Mouse (Mus musculus): ENCODE results near the gene Sorl1.

Gene Sorl1

DNA sequence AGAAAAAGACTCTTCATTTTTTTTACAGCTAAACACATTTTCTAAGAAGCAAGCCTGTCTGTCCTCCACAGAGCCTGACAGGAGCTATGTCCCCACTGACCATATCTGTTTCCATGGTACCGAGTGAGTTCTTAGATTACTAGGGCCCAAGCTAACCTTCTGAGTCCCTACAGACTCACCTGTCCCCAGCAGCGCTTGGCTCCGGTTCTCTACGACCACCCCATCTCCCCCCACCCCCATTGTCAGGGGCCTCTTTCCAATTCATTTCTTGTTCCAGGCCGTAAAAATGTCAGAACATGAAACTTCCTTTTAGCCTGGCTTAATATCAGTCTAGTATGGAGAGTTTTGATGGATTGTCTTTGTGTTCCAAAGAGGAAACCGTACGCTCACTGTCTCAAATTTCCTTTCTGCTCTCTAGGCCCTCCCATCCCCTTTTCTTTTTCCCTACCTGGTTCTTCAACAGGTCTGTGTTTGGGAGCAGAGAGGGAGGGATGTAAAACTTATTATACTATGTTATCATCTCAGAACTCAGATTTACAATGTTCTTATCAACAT, 171.4 kb downstream of the Sorl1 start:
- no peak for DNase-seq (ENCODE audit: low spot score in 2 of 2)

DNA sequence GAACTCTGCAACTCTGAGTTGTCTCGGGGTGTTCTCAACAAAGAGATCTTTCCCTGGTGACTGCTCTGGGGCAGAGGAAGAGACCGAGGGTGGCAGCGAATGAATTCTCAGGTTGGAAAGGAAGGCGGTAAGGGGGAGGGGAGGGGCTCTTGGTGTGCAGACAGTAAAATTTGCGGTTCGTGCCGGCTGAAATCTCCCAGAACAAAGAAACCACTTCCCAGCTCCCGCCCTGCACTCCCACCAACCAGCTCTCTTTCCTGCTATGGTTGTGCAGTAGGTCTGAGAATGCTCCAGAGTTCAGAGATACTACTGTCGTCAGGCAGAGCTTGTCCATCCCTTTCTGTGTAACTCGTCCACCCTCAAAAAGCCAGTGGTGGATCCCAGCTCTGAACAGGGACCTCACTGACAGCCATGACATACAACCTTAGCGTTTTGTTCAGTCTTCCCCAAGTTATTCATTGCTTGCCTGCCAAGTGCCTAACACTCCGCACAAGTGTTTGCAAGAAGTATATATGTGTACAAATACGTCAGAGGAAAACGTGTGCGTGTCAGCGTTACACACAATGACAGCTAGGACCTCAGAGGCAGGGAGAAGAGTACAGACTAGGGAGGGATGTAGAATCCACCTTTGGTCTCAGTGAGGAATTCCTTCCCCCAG, 172.5 kb downstream of the Sorl1 start:
- no peak for DNase-seq (ENCODE audit: low spot score in 2 of 2)

GRCm38 (mm10) chr9:41950991-41951451, 173.1 kb downstream of the Sorl1 start:
- peak; percentile 85 for DNase-seq (ENCODE audit: low spot score in 2 of 2)

GRCm38 (mm10) chr9:41950109-41950990, 173.7 kb downstream of the Sorl1 start:
- peak; percentile 82 to 86 for DNase-seq (ENCODE audit: low spot score in 2 of 2)

- DNase-seq (ENCODE audit: low spot score in 2 of 2) = no peak
These were observed 174.6 kb downstream of the Sorl1 start for GRCm38 (mm10) chr9:41949476-41949875.

DNA sequence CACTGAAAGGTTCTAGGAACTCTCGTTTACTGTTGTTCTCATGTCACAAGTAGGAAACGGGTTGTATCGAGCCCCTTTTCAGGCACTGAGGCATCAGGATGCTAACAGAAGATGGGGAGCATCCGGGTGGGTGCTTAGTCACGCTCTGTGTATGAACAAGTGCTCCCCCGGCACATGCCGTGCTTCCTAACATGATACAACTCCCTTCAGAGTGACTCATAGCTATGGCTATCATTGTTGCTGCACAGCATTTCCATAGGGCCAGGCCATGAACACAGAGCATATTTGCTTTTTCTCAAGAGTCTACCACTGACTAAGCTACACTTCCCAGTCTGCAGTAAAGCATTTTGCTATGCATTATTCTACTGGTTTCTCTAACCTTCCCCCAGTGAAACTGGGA, 179.1 kb downstream of the Sorl1 start:
- DNase-seq (ENCODE audit: low spot score in 2 of 2) = no peak

- no peak for DNase-seq (ENCODE audit: low spot score in 2 of 2)
These were observed 181.0 kb downstream of the Sorl1 start for GRCm38 (mm10) chr9:41942970-41943635.

GRCm38 (mm10) chr9:41940311-41940853, 183.7 kb downstream of the Sorl1 start:
- DNase-seq (ENCODE audit: low spot score in 2 of 2) = no peak

DNA sequence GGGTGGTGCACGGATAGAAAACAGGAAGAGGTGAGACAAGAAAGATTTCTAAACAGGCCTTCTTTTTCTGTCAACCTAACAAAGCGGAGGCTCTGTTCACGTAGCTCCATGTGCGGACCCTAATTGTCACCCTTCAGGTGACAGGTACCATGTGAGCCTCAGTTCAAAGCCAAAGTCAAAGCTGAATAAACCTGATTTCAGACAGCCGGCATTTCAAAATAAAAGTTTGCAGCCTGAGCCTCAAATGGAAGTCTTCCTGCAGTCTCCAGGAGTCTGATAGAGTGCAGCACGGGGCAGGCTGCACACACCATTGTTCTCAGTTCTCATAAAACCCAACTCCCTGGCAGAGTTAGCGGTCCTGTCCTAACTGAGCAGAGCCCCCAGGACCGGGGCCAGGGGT, 185.6 kb downstream of the Sorl1 start:
- no peak for DNase-seq (ENCODE audit: low spot score in 2 of 2)

- no peak for DNase-seq (ENCODE audit: low spot score in 2 of 2)
These were observed 186.1 kb downstream of the Sorl1 start for GRCm38 (mm10) chr9:41937967-41938348.

GRCm38 (mm10) chr9:41937341-41937966, 186.6 kb downstream of the Sorl1 start:
- no peak for DNase-seq (ENCODE audit: low spot score in 2 of 2)

GRCm38 (mm10) chr9:41936598-41936997, 187.5 kb downstream of the Sorl1 start:
- DNase-seq (ENCODE audit: low spot score in 2 of 2) = no peak

DNA sequence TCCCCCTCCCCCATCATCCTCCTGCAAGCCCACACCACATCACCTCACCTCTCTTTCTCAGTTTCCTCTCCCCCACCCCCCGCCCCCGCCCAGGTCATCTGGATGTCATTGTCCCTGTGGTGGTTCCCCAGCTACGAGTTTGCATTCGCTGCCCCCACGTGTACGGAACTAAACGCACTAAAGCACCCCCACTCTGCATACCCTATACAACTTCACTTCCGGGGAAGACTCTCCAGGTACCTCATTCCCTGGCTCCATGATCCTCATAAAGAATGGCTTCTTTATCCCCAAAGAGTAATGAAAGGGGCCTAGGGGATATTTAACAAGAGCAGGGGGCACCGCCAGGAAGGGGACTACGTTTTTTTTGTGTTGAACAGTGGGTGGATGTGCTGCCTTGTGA, 188.1 kb downstream of the Sorl1 start:
- DNase-seq (ENCODE audit: low spot score in 2 of 2) = no peak

GRCm38 (mm10) chr9:41935373-41935971, 188.6 kb downstream of the Sorl1 start:
- peak; percentile 35 to 42 for DNase-seq (ENCODE audit: low spot score in 2 of 2)

GRCm38 (mm10) chr9:41934848-41935372, 189.2 kb downstream of the Sorl1 start:
- no peak for DNase-seq (ENCODE audit: low spot score in 2 of 2)

- DNase-seq (ENCODE audit: low spot score in 2 of 2) = no peak
These were observed 194.1 kb downstream of the Sorl1 start for GRCm38 (mm10) chr9:41929986-41930385.

DNA sequence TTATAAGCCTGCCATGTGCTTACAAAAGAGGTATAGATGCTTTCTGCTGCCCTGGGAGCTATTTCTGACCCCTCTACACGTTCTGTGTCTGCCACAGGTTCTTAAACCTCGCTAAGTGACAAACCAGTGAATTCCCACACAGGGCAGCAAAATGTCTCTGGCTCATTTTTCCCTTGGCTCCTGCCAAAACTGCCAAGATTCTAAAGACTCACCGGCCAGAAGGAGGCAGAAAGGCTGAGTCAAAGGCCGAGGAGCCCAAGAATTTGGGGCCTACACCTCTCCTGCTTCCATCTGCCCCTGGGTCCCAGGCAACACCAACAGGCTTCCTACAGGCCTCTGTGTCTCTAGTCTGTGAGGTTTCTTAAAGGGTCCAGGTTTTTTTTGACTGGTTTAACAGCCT, 198.4 kb downstream of the Sorl1 start:
- no peak for DNase-seq (ENCODE audit: low spot score in 2 of 2)

- no peak for DNase-seq (ENCODE audit: low spot score in 2 of 2)
These were observed 200.0 kb downstream of the Sorl1 start for GRCm38 (mm10) chr9:41924140-41924539.

DNA sequence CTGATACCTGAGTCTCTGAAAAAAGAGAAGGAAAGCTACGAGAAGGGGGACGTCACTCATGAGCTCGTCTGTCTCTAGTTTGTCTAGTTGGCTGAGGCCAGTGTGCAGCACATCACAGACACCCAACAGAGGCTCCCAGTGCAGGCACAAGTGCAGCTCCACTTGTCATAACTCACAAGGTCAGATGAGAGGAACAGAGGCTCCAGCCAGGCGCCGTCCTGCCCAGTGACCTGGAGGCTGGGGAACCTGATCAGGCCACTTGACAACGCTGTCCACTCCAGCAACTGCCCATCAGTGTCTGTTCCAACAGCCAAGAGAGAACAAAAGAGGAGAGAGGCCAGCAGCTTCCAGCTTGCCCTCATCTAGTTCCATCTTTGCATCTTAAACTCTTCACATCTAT, 201.7 kb downstream of the Sorl1 start:
- no peak for DNase-seq (ENCODE audit: low spot score in 2 of 2)

GRCm38 (mm10) chr9:41918657-41919380, 205.3 kb downstream of the Sorl1 start:
- no peak for DNase-seq (ENCODE audit: low spot score in 2 of 2)

Measured in frontal cortex, postnatal 25 days (tissue).